Mouse (Mus musculus): ENCODE data around the gene Cmip.

The Cmip gene

GRCm38 (mm10) chr8:117322715-117323310, 65.9 kb downstream of the Cmip start:
- in situ Hi-C loops (cut with MboI) = no loop called here

GRCm38 (mm10) chr8:117324821-117325220, 68.0 kb downstream of the Cmip start:
- in situ Hi-C loops (cut with MboI) = no loop called here

DNA sequence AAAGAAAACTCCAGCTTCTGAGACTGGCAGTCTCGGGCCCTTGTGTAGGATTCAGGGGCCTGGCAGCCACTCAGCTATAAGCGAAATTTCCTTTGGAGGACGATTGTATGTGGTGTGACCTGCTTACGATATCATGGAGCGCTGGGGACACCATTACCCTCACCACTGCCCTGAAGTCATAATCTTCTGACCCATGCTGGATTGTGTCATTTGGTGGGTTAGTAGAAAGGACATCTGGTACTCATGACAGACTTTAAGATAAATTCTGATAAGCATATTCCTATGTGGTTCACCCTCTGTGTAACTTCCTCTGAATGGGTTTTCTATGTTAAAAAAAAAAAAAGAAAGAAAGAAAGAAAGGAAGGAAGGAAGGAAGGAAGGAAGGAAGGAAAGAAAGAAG, 69.9 kb downstream of the Cmip start:
- in situ Hi-C loops (cut with MboI) = no loop called here

DNA sequence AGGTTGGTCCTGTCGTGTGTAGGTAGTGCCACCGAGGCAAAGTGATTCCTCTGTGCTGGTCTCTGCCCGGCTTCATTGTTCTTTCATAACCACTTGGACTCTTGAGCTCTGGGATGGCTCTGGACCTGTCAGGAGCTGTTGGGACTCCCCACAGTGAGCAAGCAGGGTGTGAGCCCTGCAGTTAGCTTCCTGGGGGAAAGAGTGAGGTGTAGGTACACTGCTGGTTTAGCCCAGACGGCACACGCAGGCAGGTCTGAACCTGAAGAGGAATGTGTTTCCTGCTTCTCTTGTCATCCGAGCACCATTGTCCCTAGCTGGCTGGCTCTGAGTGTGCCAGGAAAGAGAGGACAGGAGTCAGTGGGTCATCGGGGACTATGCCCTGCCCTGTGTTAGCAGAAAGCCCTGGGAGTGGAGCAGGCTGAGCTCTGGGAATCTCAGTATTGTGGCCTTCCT, 70.5 kb downstream of the Cmip start:
- in situ Hi-C loops (cut with MboI) = no loop called here

DNA sequence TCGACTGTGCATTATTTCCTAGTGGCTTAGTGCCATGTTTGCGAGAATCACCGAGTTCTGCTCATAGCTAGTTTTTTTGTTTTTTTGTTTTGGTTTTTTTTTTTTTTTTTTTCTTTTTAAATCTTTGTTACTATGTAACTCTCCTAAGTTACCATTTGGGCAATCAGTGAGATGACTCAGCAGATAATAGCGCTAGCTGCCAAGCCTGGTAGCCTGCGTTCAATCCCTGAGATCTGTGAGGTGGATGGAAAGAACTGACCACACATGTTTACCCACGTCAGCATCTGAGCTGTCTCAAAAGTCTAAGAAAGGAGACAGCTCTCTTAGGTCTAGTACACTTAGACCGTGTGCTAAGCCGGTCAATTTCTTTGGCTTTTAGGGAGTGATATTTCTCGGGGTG, 71.9 kb downstream of the Cmip start:
- in situ Hi-C loops (cut with MboI) = no loop called here

DNA sequence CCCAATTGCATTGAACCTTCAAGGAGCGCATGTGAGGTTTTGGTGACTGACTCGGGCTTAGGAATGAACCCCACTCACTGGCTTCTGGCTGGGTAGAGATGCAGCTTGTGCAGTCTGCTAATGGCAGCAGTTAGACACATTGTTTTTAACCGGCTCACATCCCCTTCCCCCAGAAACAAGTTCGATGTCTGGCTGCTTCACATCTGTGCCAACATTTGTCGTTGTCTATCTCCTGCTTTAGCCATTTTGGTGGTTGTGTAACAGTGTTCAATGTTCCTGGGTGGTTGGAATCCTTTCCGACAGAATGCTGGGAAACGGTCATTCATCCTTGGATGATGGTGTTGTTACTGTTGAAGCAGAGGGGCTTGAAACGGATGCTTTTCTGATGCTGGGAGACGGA, 72.3 kb downstream of the Cmip start:
- in situ Hi-C loops (cut with MboI) = no loop called here

DNA sequence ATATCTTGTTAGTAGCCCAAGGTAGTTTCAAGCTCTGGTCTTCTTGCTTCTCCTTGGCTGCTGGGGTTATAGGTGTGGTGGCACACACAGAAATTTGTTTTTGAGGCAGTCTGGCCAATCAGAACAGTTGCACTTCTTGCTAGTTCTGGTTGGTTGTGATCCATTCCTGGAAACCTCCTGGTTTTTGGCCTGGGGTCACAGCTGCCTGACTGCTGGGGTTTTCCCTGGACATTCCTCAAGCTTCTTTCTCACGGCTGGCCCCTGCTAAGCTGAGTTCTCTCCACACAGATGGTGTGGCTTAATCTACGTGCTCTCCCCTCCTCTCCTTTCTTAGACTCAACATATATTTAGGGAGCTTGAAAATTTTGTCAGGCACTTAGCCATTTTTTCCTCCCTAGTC, 73.0 kb downstream of the Cmip start:
- in situ Hi-C loops (cut with MboI) = no loop called here

DNA sequence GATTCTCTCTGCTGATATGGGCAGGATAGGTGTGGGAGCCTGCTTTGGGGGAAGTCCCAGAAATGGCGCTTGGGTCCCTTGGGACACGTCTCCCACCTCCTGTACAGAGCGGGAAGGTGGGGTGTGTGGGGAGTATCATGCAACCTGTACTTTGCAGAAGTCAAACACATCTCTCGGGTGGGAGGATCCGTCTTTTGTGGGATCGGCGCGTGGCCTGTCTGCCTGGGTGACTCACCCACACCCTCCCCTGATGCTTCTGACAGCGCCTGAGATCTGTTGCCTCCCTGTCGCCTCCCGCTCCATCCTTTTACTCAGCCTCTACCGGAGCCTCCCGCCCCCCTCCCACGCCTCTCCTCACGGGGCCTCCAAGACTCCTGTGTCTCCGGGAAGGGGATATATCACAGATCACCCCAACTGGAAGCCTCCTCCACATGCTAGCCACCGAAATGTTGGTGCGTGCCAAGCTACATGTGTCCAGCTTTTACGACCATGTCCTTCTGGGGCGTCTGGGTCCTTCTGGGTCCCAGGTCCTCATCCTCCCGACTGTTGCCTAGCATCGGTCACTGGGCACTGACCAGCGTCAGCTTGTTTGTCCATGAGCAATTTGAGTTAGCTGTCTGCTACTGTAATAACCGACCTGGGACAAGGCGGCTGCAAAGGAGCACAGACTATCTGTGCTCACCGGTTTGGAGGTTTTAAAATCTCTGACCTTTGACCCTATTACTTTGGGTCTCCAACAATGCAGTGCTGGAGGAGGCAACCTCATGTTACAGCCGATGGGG, 75.6 kb downstream of the Cmip start:
- in situ Hi-C loops (cut with MboI) = no loop called here

- in situ Hi-C loops (cut with MboI) = no loop called here
These were observed 76.8 kb downstream of the Cmip start for GRCm38 (mm10) chr8:117333619-117334018.

DNA sequence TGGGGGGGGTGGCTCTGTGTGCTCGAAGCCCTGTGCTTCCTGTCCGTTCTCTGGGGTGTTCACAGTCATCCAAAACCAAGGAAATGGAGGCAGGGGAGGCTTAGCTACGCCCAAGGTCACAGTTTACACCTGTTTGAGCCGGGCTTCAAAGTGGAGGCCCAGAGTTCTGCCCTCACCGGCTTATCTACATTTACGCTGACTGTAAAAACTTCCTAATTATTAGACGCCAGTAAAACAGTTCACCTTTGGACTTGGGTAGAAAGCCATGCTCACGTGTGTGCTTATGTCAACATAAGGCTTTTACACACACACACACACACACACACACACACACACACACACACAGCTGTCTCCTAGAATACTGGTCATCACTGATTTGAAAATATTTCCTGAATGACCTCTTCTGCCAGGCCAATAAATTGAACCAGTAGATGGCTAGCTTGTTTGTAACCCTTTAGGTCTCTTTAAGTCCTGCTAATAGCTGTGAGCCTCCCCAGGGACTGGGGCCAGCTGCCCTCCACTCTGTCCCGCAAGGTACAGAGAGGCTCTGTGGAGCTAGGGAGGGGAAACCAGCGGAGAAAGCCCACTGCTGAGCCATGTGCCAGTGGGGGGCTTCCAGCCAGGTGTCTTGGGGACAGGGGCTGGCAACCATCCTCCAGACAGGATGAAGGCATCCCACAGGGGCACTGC, 77.3 kb downstream of the Cmip start:
- in situ Hi-C loops (cut with MboI) = no loop called here

- in situ Hi-C loops (cut with MboI) = no loop called here
These were observed 78.0 kb downstream of the Cmip start for GRCm38 (mm10) chr8:117334748-117335393.

GRCm38 (mm10) chr8:117335423-117335822, 78.6 kb downstream of the Cmip start:
- in situ Hi-C loops (cut with MboI) = no loop called here

DNA sequence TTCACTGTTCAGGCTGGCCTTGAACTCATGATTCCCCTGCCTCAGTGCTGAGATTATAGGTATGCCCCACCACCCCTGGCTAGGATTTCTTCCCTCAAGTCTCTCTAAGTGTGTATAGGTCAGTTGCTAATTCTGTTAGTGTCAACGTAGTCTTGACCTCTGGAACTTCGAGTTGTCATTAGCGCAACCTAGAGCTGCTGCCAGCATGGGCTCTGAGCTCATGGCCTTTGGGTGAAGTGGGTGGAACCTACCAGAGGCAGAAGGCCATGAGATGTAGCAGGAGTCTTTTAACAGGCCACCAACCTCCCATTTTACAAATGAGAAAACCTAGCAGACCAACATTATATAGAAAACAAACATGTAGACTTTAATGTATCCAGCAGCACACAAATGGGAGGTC, 80.3 kb downstream of the Cmip start:
- in situ Hi-C loops (cut with MboI) = no loop called here

- in situ Hi-C loops (cut with MboI) = no loop called here
These were observed 81.8 kb downstream of the Cmip start for GRCm38 (mm10) chr8:117338678-117339077.

DNA sequence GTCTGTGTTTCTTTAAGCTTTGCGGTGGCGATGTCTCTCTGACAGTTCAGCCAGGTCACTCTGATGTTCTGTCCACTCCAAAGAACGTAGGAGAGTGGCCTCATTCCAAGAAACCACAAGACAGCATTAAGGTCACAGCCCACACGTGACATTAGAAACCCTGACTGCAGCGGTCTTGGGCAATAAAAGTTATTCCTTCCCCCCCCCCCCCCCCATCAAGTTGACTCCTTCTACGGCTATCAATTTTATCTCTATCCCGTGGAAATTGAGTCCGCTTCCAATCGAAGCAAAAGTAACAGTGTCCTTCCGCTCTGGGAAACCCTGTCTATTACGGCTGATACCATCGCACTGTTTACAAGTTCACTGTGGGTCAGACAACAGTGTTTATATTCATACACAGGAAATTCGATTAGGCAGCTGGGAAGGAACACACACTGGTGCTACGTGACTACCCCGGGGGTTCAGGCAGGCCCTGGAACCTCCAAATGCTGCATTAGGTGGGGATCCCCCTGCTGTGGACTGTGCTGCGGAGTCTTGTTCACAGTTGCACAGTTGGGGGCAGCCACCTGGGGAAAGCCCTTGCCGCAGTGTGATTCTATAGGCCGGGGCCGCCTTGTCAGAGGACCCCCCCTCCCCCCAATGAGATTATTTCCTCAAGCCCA, 82.6 kb downstream of the Cmip start:
- in situ Hi-C loops (cut with MboI) = no loop called here

DNA sequence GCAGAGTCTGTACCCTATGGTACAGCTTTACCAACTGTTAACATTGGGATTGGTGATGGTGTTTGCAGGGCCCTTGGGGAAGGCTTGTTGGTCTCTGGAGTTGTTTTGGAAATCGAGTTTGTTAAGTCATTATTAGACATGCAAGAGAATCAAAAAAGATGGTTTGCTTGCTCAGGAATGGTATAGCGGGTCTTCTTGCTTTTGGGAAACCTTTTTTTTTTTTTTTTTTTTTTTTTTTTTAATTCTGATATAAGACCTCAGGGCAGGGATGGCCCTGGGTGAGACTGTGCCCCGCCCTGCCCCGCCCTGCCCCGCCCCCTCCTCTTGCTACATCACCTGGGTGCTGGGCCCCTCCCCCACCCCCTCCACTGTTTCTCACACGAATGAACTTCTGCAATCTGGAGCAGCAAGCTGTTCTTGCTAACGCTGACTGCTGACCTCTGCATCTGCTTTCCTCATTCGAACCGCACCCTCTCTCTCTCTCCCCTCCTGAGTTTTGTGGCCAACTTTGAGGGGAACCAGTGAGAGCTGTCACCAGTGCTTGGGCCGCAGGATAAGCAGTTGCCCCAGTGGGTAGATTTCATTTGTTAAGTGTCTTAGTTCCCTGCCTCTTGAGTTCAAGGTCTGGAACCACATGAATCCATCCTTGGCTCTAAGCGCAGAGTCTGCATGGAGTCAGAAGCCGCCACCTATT, 83.2 kb downstream of the Cmip start:
- in situ Hi-C loops (cut with MboI) = no loop called here

DNA sequence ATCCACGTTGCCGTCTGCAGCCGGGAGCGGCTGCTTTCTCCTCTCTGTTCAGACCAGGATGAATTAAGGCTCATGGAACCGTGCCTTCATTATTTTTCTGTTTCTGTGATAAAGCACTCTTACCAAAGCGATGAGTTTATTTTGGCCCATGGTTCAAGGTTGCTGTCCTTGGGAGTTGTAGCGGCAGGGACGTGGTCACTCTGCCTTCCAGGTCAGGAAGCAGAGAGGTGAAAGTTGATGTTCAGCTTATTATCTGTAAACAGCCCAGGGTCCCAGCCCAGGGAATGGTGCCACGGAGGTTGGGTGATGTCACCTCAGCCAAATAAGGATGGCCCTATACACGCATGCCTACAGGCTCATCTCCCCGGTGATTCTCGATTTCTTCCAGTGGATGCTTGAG, 83.9 kb downstream of the Cmip start:
- in situ Hi-C loops (cut with MboI) = no loop called here

DNA sequence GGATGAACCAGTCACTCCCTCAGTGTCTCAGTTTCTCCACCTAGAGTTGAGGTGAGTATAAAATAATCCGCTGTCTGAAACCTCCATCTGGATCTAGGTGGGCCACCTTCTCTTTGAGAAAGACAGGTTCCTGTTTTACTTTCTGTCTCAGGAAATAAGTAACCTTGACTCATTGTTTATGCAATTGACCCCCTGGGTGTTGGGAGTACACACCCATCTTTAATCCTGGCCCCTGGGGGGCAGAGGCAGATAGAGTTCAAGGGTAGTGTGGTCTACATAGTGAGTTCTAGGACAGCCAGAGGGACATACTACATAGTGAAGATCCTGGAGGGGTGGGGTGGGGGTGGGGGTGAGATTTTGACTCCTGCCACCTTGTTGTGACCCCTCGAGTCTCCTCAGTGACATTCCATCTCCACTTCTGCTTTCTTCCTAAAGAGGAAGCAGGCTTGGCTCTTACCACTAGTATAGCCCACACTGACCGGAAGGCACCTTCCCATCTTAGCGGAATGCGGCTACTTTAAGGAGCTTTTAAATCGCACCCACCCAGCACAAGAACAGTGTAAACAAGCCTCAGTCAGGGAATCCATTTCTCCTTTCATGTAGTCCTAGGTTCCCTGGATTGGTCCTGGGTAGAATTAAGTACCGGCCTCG, 86.0 kb downstream of the Cmip start:
- in situ Hi-C loops (cut with MboI) = no loop called here

- in situ Hi-C loops (cut with MboI) = no loop called here
These were observed 86.6 kb downstream of the Cmip start for GRCm38 (mm10) chr8:117343484-117343883.

- in situ Hi-C loops (cut with MboI) = no loop called here
These were observed 88.0 kb downstream of the Cmip start for GRCm38 (mm10) chr8:117344899-117345298.

- in situ Hi-C loops (cut with MboI) = no loop called here
These were observed 88.5 kb downstream of the Cmip start for GRCm38 (mm10) chr8:117345376-117345775.

Data from mature B cell (primary cell).